Mouse (Mus musculus): ENCODE data around the gene Twf2. TPM values are rescaled to one million over a fixed set of nuclear protein-coding genes. Genes with fewer than 3 reads are reported as not detected.
"Not testable (repeated sequence)": the region's sequence is repeated elsewhere in the genome, so short reads cannot be mapped to it uniquely, and the experiment has no call there.

Gene Twf2
- polyA plus RNA-seq, 1 experiment, result 113 TPM

DNA sequence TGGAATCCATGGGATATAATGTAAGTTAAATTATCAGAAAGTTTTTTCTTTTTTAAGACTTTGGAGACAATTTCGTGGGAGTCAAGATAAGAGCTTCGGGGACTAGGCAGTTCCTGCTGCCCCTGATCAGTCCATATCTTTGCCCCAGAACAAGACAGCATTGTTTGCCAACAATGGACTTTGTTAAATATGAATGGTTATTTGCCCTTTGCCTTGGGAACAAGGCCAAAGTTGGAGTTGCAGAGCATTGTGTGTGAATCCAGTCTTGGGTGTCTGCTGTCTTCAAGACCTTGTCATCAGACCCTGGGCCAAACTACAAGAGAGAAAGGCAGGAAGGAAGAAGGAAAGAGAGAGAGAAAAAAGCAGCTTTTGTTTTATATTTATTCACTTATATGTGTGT is 36.2 kb upstream of the Twf2 start:
- H3K4me3 ChIP-seq (ENCODE audit: insufficient read depth, low read length), result no peak overlapping the region
- H3K4me1 ChIP-seq (ENCODE audit: control insufficient read depth, insufficient read depth, low read length), result peaks cover 3% of the 10 kb centered on the region; the same call in 1 of the 2 replicates
- TF ChIP-seq POLR2A (IDR thresholded peaks at IDR 0.05; ENCODE audit: borderline replicate concordance, low read depth, low read length) (no peak), CTCF (IDR thresholded peaks at IDR 0.05; ENCODE audit: low read depth, low read length) (no peak)
- no peak overlapping the region for H3K27ac ChIP-seq (ENCODE audit: insufficient read depth, low read depth, low read length)

DNA sequence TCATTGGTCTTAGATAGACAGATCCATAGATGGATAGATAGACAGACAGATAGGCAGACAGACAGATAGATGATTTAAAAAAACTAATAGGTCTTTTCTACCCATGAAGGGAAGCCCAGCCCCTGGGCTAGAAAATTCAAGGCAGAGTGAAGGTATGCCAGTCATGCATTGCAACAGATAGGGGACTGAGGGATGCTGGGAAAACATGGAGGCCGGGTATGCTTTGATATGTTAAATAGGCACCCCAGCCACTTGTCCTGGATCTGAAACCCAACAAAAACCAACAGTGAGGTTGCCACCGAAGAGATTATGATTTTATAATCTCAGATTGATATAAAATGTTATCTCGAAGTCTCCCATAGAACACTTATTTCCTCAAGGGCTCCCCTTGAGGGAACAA is 35.7 kb upstream of the Twf2 start:
- no peak overlapping the region for H3K4me3 ChIP-seq (ENCODE audit: insufficient read depth, low read length)
- TF ChIP-seq POLR2A (IDR thresholded peaks at IDR 0.05; ENCODE audit: borderline replicate concordance, low read depth, low read length), result no peak
- no peak for TF ChIP-seq CTCF (IDR thresholded peaks at IDR 0.05; ENCODE audit: low read depth, low read length)
- peaks cover 3% of the 10 kb centered on the region; the same call in 1 of the 2 replicates for H3K4me1 ChIP-seq (ENCODE audit: control insufficient read depth, insufficient read depth, low read length)
- no peak overlapping the region for H3K27ac ChIP-seq (ENCODE audit: insufficient read depth, low read depth, low read length)

DNA sequence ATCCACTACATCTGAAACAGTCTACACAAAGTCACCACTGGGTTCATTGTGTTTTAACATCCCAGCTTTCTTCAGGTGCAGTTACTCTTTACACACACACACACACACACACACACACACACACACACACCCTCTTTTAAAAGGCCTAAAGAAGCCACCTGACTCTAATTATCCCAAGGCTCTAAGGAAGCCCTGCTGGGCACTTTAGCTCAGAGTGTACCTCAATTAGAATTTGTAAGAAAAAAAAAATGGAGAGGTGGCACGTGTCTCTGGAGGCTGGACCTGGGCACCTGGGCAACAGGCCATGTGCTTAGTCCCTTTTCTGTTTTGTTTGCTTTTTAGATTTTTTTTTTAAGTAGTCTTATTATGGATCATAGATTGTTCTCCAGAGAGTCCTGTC is 35.2 kb upstream of the Twf2 start:
- H3K4me3 ChIP-seq (ENCODE audit: insufficient read depth, low read length), result no peak overlapping the region
- TF ChIP-seq CTCF (IDR thresholded peaks at IDR 0.05; ENCODE audit: low read depth, low read length), result no peak
- TF ChIP-seq POLR2A (IDR thresholded peaks at IDR 0.05; ENCODE audit: borderline replicate concordance, low read depth, low read length), result no peak

DNA sequence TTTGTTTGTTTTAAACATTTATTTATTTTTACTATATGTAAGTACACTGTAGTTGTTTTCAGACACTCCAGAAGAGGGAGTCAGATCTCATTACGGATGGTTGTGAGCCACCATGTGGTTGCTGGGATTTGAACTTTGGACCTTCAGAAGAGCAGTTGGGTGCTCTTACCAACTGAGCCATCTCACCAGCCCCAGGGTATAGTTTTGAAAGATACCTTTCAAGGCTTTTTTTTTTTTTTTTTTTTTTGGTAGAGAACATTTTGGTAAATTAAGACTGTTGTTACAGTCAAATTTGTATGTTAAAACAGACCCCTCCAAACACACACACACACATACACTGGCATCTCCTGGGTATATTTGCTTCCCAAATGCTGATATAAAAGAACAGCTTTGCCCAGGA is 33.9 kb upstream of the Twf2 start:
- not testable (repeated sequence) for H3K27ac ChIP-seq (ENCODE audit: insufficient read depth, low read depth, low read length); H3K4me3 ChIP-seq (ENCODE audit: insufficient read depth, low read length)
- H3K4me1 ChIP-seq (ENCODE audit: control insufficient read depth, insufficient read depth, low read length), result peaks cover 13% of the 10 kb centered on the region

More for the DNA sequence above, 35.2 kb upstream of the Twf2 start:
- Histone ChIP-seq H3K4me1 (ENCODE audit: control insufficient read depth, insufficient read depth, low read length) (peaks cover 3% of the 10 kb centered on the region; the same call in 1 of the 2 replicates), H3K27ac (ENCODE audit: insufficient read depth, low read depth, low read length) (no peak overlapping the region)

DNA sequence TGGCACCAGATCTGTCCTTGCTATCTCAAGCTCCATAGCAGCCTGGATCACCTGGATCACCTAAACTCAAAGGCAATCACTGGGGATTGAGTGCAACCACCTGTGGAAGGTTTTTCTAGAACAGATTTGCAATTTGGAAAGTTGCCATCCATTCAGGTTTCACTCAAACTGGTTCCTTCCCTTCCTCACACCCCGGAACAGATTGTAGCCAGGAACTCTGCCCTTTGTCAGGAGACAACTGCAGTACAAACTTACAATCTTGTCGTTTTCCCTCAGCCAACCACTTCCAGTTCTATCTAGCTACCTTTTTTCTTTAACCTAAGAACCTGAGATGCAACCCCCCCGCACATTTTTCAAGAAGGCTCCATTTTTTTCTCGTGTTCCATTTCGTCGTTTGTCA is 33.0 kb upstream of the Twf2 start:
- Histone ChIP-seq H3K27ac (ENCODE audit: insufficient read depth, low read depth, low read length) (no peak overlapping the region), H3K4me1 (ENCODE audit: control insufficient read depth, insufficient read depth, low read length) (peaks cover 16% of the 10 kb centered on the region), H3K4me3 (ENCODE audit: insufficient read depth, low read length) (no peak overlapping the region)
- TF ChIP-seq POLR2A (IDR thresholded peaks at IDR 0.05; ENCODE audit: borderline replicate concordance, low read depth, low read length), result no peak
- no peak for TF ChIP-seq CTCF (IDR thresholded peaks at IDR 0.05; ENCODE audit: low read depth, low read length)

DNA sequence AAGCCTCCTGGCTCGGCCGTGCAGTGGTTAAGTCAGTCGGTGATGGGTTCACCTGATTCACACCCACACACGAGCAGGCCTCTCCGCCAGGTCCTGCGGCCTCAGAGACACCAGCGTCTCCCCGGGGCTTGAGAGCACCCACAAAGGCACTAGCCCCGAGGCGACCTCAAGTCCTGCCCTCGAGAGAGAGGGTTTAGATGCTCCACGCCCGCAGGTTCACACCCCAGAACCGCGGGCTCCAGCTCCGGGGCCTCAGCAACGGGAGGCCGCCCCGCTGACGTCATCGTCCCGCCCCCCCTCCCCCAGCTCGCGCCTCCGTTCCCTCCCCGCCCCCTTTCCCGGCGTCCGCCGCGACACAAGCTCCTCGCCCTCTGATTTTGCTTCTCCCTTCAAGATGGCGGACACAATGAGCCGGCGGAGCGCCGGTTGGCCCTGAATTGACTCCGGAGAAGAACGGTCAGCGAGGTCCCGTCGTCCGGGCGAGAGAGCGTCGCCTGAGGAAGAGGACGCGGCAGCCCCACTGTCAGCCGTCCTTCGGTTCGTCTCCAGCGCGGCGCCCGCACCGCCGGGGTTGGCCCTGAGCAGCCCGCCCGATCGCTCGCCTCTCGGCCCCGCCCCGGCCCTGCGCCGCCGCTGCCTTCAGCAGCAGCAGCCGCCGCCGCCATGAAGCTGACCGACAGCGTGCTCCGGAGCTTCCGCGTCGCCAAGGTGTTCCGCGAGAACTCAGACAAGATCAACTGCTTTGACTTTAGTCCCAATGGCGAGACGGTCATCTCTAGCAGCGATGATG is 32.2 kb upstream of the Twf2 start, which contains the start of gene Wdr82:
Gene Wdr82, plus strand, starts transcription at position 373 of the 790 bp plus-strand sequence.
- TF ChIP-seq POLR2A (IDR thresholded peaks at IDR 0.05; ENCODE audit: borderline replicate concordance, low read depth, low read length), result no peak
- no peak for TF ChIP-seq CTCF (IDR thresholded peaks at IDR 0.05; ENCODE audit: low read depth, low read length)
- H3K4me3 ChIP-seq (ENCODE audit: insufficient read depth, low read length), result peak within 1 kb of the TSS; percentile 99
- peak within 1 kb of the TSS; percentile 88 for H3K27ac ChIP-seq (ENCODE audit: insufficient read depth, low read depth, low read length)
- peaks cover 17% of the 10 kb centered on the region for H3K4me1 ChIP-seq (ENCODE audit: control insufficient read depth, insufficient read depth, low read length)

DNA sequence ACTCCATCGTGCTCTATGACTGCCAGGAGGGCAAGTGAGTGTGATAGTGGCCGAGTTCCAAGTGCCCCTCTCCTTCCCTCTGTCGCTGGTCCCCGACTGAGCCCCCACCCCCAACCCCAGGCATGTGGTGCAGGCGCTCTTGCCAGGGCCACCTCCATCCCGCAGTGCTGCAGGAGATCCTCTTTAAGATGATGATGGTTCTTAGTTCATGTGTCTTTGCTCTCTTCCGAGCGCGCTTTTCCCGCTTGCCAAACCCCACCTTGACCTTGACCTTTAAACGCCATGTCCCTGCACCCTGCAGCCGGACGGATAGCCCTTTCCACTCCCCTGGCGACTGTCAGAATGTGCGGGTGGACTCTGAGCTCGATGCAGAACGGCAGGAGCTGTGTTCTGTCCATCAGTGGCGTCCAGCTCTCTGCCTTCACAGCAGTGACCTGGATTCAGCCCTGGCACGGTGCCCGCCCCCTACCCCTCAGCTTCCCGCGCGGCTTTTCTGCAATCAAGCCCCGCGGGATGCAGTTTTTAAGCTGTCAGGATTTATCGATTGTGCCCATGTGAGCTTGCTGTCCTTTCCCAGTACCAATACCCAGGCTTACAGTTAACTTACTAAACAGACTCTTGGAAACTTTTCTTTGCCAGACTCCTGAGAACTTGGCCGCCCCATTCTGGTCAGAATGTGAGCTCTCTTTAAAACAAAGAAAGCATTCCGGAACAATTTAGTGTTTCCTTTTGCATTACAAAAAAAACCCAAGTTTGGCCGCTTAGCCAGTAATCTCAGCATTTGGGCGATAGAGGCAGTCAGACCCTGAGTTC is 31.4 kb upstream of the Twf2 start:
- H3K4me1 ChIP-seq (ENCODE audit: control insufficient read depth, insufficient read depth, low read length), result peaks cover 21% of the 10 kb centered on the region
- H3K27ac ChIP-seq (ENCODE audit: insufficient read depth, low read depth, low read length), result peak overlapping the region; percentile 88
- TF ChIP-seq CTCF (IDR thresholded peaks at IDR 0.05; ENCODE audit: low read depth, low read length), result no peak; the same call in 1 of the 2 replicates
- TF ChIP-seq POLR2A (IDR thresholded peaks at IDR 0.05; ENCODE audit: borderline replicate concordance, low read depth, low read length), result no peak
- H3K4me3 ChIP-seq (ENCODE audit: insufficient read depth, low read length), result peak overlapping the region; percentile 99

DNA sequence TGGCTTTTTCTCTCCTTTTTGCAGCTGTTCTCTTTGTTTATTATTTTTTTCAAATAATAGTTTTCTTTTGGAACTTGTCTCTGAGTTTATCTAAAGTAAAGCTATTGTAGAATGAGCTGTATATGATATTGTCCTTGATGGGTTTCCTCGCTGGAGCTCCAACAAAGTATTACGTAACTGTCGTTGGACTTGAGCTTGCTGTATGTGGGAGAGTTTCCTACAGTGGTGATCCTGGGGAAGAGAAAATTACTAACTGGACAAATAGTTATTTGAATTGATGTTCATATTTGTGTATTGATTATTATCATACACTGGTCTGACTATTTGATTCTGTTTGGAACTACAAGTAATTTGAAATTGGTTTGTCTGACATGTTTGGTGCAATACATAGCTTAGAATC is 30.4 kb upstream of the Twf2 start:
- H3K4me3 ChIP-seq (ENCODE audit: insufficient read depth, low read length), result peak overlapping the region; percentile 99

DNA sequence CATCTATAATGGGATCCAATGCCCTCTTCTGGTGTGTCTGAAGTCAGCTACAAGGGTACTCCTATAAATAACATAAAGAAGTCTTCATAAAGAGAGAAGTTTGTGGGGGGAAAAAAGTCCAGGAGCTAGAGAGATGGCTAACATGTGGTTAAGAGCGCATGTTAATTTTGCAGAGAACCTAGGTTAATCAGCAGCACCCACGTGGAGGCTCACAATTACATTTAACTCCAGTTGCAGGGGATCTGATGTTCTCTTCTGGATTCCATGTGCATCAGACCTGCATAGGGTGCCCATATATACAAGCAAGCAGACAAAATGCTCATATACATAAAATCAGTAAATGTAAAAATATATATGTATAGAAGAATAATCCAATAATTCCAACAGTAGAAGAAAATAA is 29.5 kb upstream of the Twf2 start:
- TF ChIP-seq CTCF (IDR thresholded peaks at IDR 0.05; ENCODE audit: low read depth, low read length) (no peak), POLR2A (IDR thresholded peaks at IDR 0.05; ENCODE audit: borderline replicate concordance, low read depth, low read length) (no peak)
- 0 out of 2 replicates have a peak overlapping the region, but pooled peaks have one; percentile 19 for H3K4me3 ChIP-seq (ENCODE audit: insufficient read depth, low read length)

More for the DNA sequence above, 30.4 kb upstream of the Twf2 start:
- Histone ChIP-seq H3K27ac (ENCODE audit: insufficient read depth, low read depth, low read length) (no peak overlapping the region), H3K4me1 (ENCODE audit: control insufficient read depth, insufficient read depth, low read length) (peaks cover 21% of the 10 kb centered on the region)
- TF ChIP-seq POLR2A (IDR thresholded peaks at IDR 0.05; ENCODE audit: borderline replicate concordance, low read depth, low read length), result no peak
- no peak for TF ChIP-seq CTCF (IDR thresholded peaks at IDR 0.05; ENCODE audit: low read depth, low read length)

More for the DNA sequence above, 29.5 kb upstream of the Twf2 start:
- H3K27ac ChIP-seq (ENCODE audit: insufficient read depth, low read depth, low read length), result no peak overlapping the region
- peaks cover 21% of the 10 kb centered on the region for H3K4me1 ChIP-seq (ENCODE audit: control insufficient read depth, insufficient read depth, low read length)
